8 mouse cellular contexts compared by ENCODE assay signal in genomic region chr10:78298651-78299644, GRCm38 (mm10). TPM values are rescaled to one million over a fixed set of nuclear protein-coding genes. Genes with fewer than 3 reads are reported as not detected.
DNase-seq lines count a peak whose midpoint lies in the region; ATAC-seq and TF ChIP-seq lines count a peak whose summit lies in the region.

No protein-coding gene starts in this region.

- DNase-seq in heart, embryonic 10.5 days (ENCODE audit: low spot score), result no peak
- DNase-seq in heart, postnatal 25 days (ENCODE audit: low spot score), result no peak
- no peak for DNase-seq in lung, adult 2 months
- DNase-seq in thymus, postnatal 0 days (ENCODE audit: low spot score), result peak; percentile 88
- no peak for DNase-seq in embryo, embryonic 11 days
- no peak for DNase-seq in ovary, postnatal 36 days (ENCODE audit: low spot score)

- H3K4me2 ChIP-seq in lung, embryonic 15.5 days, result 0 out of 2 replicates have a peak overlapping the region, but pooled peaks have one; percentile 7
- H3K4me2 ChIP-seq in limb, embryonic 13.5 days (replicated peaks), result no peak overlapping the region

- TF ChIP-seq CTCF in lung, adult 2 months (IDR thresholded peaks at IDR 0.05; ENCODE audit: insufficient read depth, low read length), result no peak

- peaks cover 25% of the 10 kb centered on the region for H3K4me1 ChIP-seq in heart, embryonic 10.5 days
- peaks cover 14% of the 10 kb centered on the region for H3K4me1 ChIP-seq in lung, embryonic 15.5 days
- peaks cover 23% of the 10 kb centered on the region for H3K4me1 ChIP-seq in lung, adult 2 months (ENCODE audit: control insufficient read depth, insufficient read depth, low read length)
- H3K4me1 ChIP-seq in limb, embryonic 13.5 days, result peaks cover 30% of the 10 kb centered on the region

- H3K27ac ChIP-seq in heart, embryonic 10.5 days, result peak overlapping the region; percentile 79; the same call in 1 of the 2 replicates
- peak overlapping the region; percentile 82 for H3K27ac ChIP-seq in lung, embryonic 15.5 days
- H3K27ac ChIP-seq in limb, embryonic 13.5 days, result peak overlapping the region; percentile 52; the same call in 1 of the 2 replicates

- intact Hi-C loops in heart, postnatal 25 days (cut with DNase I), result no loop called here

- H3K4me3 ChIP-seq in heart, embryonic 10.5 days, result no peak overlapping the region
- no peak overlapping the region for H3K4me3 ChIP-seq in lung, embryonic 15.5 days
- no peak overlapping the region for H3K4me3 ChIP-seq in lung, adult 2 months (replicated peaks; ENCODE audit: extremely low read depth, low read depth, low read length)
- no peak overlapping the region for H3K4me3 ChIP-seq in limb, embryonic 13.5 days

- WGBS in heart, embryonic 10.5 days, result 82% methylated on average over 8 of the region's 8 CpGs
- WGBS in lung, embryonic 15.5 days, result 84% methylated on average over 8 of the region's 8 CpGs
- 79% methylated on average over 8 of the region's 8 CpGs for WGBS in lung, adult 2 months
- WGBS in limb, embryonic 13.5 days, result 81% methylated on average over 8 of the region's 8 CpGs

- H3K27me3 ChIP-seq in heart, embryonic 10.5 days (ENCODE audit: insufficient read depth, poor library complexity, severe bottlenecking), result no peaks in the 10 kb centered on the region
- H3K27me3 ChIP-seq in lung, embryonic 15.5 days, result no peaks in the 10 kb centered on the region
- H3K27me3 ChIP-seq in limb, embryonic 13.5 days, result no peaks in the 10 kb centered on the region

- no peak for ATAC-seq in lung, embryonic 15.5 days (ENCODE audit: borderline replicate concordance, extremely low read depth, low FRiP score, low TSS enrichment)
- no peak for ATAC-seq in limb, embryonic 13.5 days (ENCODE audit: low FRiP score, low read depth)

- H3K9ac ChIP-seq in lung, embryonic 15.5 days, result no peak overlapping the region
- H3K9ac ChIP-seq in limb, embryonic 13.5 days, result no peak overlapping the region

- no peak for TF ChIP-seq POLR2A in lung, adult 2 months (IDR thresholded peaks at IDR 0.05; ENCODE audit: borderline replicate concordance, extremely low read depth, low read depth, low read length)

- H3K9me3 ChIP-seq in heart, embryonic 10.5 days, result no peaks in the 10 kb centered on the region
- H3K9me3 ChIP-seq in lung, embryonic 15.5 days, result no peaks in the 10 kb centered on the region
- H3K9me3 ChIP-seq in limb, embryonic 13.5 days, result no peaks in the 10 kb centered on the region

- H3K36me3 ChIP-seq in heart, embryonic 10.5 days, result peaks cover 5% of the 10 kb centered on the region; the same call in 1 of the 2 replicates
- H3K36me3 ChIP-seq in lung, embryonic 15.5 days, result no peaks in the 10 kb centered on the region
- peaks cover 15% of the 10 kb centered on the region; the same call in 1 of the 2 replicates for H3K36me3 ChIP-seq in limb, embryonic 13.5 days

RNA-seq across cellular contexts. Expression of gene Agpat3, which starts 53.3 kb away (rescaled TPM):
- polyA plus RNA-seq in heart, embryonic 10.5 days (2016; fragmentation: Nextera tagmentation; extraction: Ambion mirVana), result 43.7 and 44.2 TPM in 2 replicates
- 100 to 1,000 TPM; 204 to 227 TPM for total RNA-seq in heart, postnatal 25 days (2021)
- polyA plus RNA-seq in lung, embryonic 15.5 days (2015; fragmentation: Nextera tagmentation; extraction: Ambion mirVana), result 64.4 and 68.1 TPM in 2 replicates
- 209 and 247 TPM in 2 replicates for polyA plus RNA-seq in lung, adult 2 months (2012; rRNA removed)
- 52.4 and 54.9 TPM in 2 replicates for polyA plus RNA-seq in limb, embryonic 13.5 days (2015; fragmentation: Nextera tagmentation; extraction: Ambion mirVana)
- 139 and 152 TPM in 2 replicates for polyA plus RNA-seq in thymus, postnatal 0 days (2015; fragmentation: Nextera tagmentation; extraction: Ambion mirVana)

RNA-seq across cellular contexts. Expression of gene Trappc10, which starts 54.5 kb away (rescaled TPM):
- polyA plus RNA-seq in heart, embryonic 10.5 days (2016; fragmentation: Nextera tagmentation; extraction: Ambion mirVana), result 11.1 and 13.5 TPM in 2 replicates
- total RNA-seq in heart, postnatal 25 days (2021), result 10 to 100 TPM; 40.2 to 44.4 TPM
- polyA plus RNA-seq in lung, embryonic 15.5 days (2015; fragmentation: Nextera tagmentation; extraction: Ambion mirVana), result 13.0 and 14.4 TPM in 2 replicates
- 45.4 and 50.0 TPM in 2 replicates for polyA plus RNA-seq in lung, adult 2 months (2012; rRNA removed)
- polyA plus RNA-seq in limb, embryonic 13.5 days (2015; fragmentation: Nextera tagmentation; extraction: Ambion mirVana), result 12.6 and 13.3 TPM in 2 replicates
- 20.0 and 26.3 TPM in 2 replicates for polyA plus RNA-seq in thymus, postnatal 0 days (2015; fragmentation: Nextera tagmentation; extraction: Ambion mirVana)
